Mouse (Mus musculus) frontal cortex, adult 2 months (tissue): ENCODE data around the gene Zfp423. TPM values are rescaled to one million over a fixed set of nuclear protein-coding genes. Genes with fewer than 3 reads are reported as not detected.

Source experiments
- DNase-seq, 2 experiments: peaks; one replicate each; pipeline ENCODE4 v3.0.0; 2022; ENCODE audit warnings: low spot score in 1 of 2; ENCODE audit errors: extremely low spot score in 1 of 2
- polyA plus RNA-seq: library from polyadenylated mRNA; depleted of rRNA; stranded (reverse); fragments of >200 nt; gene quantifications from 2 replicates; pipeline ENCODE4 v1.2.3, GENCODE M21; 2012; rRNA removed

The Zfp423 gene
- polyA plus RNA-seq, 1 experiment, result 31.1 TPM

DNA sequence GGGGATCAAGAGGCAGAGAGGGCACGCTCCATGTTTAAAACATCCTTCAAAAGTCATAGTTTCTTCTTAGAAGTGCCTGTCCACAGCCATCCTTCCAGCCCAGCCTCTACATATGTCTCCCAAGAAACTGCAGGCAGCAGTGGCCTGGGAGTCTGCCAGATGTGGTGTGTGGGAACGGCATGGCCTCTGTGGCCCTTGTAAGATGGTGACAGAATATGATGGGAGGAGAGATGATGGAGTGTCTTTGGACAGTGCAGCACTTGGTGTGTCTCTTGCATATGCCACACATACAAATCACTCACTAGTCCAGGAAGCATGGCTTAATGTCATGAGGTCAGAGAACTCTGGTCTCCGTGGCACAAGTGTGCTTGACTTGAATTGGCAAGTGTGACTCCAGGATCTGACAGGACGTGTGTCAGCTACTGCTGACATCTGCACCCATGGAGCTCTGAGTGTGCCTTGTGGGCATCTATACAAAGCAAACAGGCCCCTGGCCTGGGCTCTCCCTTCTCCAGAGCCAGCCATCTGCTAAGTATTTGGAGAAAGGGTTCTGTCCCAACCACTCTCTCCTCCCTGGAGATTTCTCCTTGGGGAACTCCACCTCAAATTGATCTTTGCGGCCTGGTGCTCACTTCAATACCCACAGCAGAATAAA, 313.4 kb downstream of the Zfp423 start:
- no peak for DNase-seq

DNA sequence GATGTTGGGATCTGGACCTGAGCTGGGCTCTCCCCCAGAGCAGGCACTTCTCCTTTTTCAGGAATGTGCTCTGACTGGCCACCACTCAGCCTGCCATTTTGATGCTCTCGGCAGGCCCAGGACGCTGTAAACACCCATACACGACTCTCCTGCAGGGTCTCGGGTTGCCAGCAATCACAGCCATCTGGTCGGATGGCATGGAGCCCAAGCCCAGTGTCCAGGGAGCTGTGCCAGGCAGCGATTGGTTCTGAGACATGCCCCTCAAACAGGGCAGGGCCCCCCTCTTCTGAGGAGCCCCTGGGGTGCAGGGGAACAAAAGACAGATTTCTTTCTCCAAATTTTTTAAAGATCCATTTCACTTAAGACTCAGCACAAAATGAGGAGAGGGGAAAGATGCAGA, 314.0 kb downstream of the Zfp423 start:
- DNase-seq, result no peak

DNA sequence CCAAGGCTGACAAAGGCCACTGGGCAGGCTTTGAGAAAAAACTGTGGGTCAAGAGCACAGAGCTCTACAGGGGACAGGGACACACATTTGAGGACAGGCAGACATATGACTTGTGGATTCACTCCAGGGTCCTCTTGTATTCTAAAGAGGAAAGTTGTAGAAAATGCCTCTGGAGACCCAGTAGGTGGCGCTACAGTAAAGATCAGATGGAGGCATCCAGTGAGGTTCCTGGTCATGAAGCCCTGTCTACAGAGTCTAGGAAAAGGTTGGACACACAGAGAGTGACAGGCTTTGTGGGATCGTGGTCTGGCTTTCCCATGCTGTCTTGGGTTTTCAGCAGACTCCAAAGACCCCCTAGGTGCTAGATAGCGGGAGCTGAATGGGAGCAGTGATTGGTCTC, 318.5 kb downstream of the Zfp423 start:
- peak in 1 of 2 experiments; percentile 47 for DNase-seq

DNA sequence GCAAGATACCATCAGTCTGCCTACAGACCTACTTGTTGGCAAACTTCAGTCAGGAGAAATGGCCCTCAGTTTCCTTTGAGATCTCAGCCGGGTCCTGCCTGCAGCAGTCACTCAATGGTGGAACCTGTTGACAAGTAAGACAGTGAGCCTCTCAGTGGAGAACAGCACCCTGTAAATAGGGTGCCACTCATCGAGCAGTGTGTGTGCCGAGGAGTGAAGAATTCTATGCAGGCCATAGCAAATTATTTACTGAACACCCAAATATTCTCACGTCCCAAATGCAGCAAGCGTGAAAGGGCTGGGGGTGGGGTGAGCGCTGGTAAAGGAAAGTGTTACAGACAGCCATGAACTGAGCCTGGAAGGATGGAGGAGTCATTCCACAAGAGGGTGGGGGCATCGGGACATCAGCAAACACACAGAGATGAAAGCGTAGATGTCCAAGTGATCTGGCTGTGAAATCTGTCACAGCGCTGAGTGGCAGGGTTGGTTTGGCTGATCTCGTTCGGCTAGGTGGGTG, 323.1 kb downstream of the Zfp423 start:
- no peak for DNase-seq

DNA sequence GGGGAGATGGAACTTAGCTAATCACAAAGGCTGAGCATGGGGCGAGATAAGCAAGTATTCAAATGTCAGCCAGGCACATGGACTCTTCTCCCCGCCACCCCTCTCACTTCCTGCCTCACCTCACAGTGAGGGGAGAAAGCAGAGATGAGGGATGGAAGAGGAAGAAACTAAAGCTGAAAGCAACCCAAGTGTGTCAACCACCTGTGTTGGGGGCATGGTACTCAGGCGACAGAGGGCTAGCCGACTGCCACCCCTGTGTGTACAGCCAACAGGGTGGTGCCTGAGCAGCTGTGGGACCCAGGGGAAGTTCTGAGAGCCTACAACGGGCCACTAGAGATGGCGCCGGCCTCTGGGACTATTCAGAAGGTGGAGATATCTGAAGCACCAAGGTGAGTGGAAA, 327.6 kb downstream of the Zfp423 start:
- no peak for DNase-seq

DNA sequence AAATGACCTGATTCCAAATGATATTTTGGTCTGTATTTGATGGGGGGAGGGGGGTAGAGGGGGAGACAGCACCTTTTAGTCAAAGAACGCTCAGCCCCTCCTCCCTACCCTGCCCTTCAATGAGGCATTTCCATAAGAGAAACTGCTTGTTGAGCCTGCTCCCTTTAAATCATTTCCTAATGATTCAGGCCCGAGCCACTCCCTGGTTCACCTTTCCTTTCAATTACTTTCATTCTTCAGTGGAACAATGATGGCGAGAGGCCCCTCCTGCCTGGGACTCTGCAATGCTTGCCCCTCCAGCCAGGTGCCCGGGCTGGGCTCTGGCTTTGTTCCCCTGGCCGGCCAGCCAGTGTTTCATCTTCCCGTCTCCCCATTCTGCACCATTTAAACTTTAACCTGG, 329.7 kb downstream of the Zfp423 start:
- no peak for DNase-seq

DNA sequence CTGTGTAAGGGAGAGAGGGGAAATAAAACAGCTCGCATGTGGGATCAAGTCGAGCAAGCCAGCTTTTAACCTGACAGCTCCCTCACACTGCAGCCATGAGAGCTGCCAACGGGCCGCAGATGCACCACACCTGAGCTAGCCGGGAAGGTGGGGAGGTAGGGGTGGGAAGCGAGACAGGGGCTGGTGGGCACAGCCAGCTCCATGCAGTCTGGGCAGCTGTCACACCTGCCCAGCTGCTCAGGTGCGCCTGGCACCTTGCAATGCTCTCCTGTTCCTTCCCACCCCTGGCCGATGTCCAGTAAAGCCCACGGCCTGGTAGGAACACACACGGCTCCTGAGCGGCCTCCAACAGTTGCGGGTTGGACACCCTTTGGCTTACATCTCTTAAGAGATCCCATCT, 338.2 kb downstream of the Zfp423 start:
- no peak for DNase-seq

DNA sequence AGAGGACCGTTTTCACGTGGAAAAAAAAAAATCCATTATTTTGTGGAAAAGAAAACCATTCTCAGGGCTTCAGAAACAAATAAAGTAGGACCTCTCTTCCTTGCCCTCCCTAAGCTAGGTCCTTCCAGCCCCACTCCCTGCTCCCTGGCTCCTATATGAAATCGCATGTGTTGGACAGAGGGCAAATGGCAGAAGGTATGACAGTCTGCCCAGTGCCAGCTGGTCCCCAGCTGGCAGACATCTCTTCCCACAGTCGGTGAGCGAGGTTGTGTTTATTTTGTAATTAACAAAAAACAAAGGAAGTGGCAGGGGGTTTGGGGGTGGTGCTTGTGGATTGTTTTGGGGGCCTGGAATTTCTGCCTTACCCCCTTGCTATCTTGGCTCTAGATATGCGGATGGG, 339.2 kb downstream of the Zfp423 start:
- DNase-seq, result no peak

DNA sequence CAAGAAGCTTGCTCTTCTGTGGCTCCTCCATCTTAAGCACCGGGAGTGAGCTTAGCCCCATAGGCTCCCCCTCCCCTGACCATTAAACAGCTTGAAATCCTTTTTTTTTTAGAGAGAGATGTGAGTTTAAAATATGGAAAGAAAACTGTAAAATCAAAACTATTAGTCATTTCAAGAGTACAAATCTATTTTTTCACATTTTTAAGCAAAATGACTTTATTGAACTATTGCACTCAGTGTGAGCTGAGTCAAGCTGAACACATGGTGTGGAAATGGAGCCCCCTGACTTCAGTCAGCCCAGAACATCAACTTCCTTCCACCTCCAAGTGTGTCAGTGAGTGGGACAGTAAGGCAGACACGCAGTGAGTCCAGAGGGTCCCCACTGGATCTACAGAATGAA, 339.9 kb downstream of the Zfp423 start:
- DNase-seq, result no peak

DNA sequence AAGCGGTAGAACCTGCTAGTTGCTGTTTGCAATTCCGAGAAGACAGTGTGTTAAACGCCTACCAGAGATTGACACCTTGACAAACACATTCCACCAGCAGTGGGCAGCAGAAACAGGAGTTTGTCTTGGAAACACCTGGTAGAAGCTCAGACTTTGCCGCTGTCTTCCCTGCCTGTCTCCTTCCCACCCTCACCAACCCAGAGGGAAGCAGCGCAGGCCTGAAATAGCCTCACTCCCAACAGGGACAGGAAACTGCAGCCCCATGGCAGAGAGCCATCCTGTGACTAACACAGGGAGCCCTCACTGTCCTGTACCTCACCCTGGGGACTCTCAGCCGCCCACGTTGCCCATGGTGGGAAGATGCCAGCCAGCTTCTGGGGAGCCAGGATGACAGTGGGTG, 340.3 kb downstream of the Zfp423 start:
- DNase-seq, result peak in 1 of 2 experiments; percentile 57

DNA sequence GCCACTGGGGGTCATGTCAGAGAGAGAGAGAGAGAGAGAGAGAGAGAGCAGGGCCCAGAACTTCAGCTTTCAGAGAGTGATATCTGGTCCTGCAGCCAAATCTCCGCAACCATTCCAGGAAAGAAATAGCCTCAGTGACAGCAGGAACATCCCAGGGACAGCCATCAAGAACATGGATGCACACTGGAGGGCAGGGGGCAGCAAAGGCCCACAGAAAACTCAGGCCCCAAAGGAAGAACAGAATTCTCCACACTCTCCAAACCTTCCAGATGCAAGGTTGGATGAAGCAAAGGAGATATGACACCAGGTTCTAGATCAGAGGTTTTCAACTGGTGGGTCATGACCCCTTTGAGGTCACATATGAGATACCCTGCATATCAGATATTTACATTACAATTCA, 345.7 kb downstream of the Zfp423 start:
- no peak for DNase-seq

Other genes starting within 250 kb of the Zfp423 start
- gene Cnep1r1, start 159.2 kb upstream of the Zfp423 start, polyA plus RNA-seq, result 41.2 and 42.9 TPM in 2 replicates
- 35.7 and 35.9 TPM in 2 replicates for gene Heatr3, start 178.3 kb upstream of the Zfp423 start, polyA plus RNA-seq
- 30.9 and 31.2 TPM in 2 replicates for gene Tent4b, start 239.6 kb upstream of the Zfp423 start, polyA plus RNA-seq